Mouse (Mus musculus) limb, embryonic 11.5 days (tissue): ENCODE measurements at regions not wholly inside any gene's neighbourhood (a gene's known extent, or its start where the extent isn't known, plus 50 kb on each side); places are given as distances from the start of the nearest gene placed in this dataset.

Source experiments
- ATAC-seq: fragments of 200-750 bp; cut with Nextera tagmentation; 2 replicates; pipeline ENCODE4 v1.8.0; 2017; ENCODE audit warnings: low read depth; ENCODE audit not compliant: insufficient number of reproducible peaks, low FRiP score, low TSS enrichment
- DNase-seq: peaks from one replicate; pipeline ENCODE4 v3.0.0-alpha.2; 2015; ENCODE audit warnings: low spot score
- H3K27ac ChIP-seq: fragments of 300-500 bp; sonication (generic); replicated peaks from 2 replicates; pipeline ENCODE4 v1.5.1; 2014; ENCODE audit warnings: low read depth, mild to moderate bottlenecking, low read length
- H3K27me3 ChIP-seq: fragments of 300-500 bp; sonication (generic); 2 replicates; pipeline ENCODE4 v1.6.1; 2014; ENCODE audit warnings: mild to moderate bottlenecking, low read length, mixed read lengths; ENCODE audit not compliant: control insufficient read depth, insufficient read depth
- H3K36me3 ChIP-seq: fragments of 300-500 bp; sonication (generic); 2 replicates; pipeline ENCODE4 v1.6.1; 2014; ENCODE audit warnings: mild to moderate bottlenecking, low read length, moderate library complexity, mixed read lengths; ENCODE audit not compliant: control insufficient read depth, insufficient read depth
- H3K4me1 ChIP-seq: fragments of 300-500 bp; sonication (generic); 2 replicates; pipeline ENCODE4 v1.6.1; 2014; ENCODE audit warnings: low read length, mixed read lengths; ENCODE audit not compliant: control insufficient read depth, insufficient read depth
- H3K4me2 ChIP-seq: fragments of 300-500 bp; sonication (generic); 2 replicates; pipeline ENCODE4 v1.6.1; 2014; ENCODE audit warnings: low read depth, mild to moderate bottlenecking, moderate library complexity; ENCODE audit not compliant: severe bottlenecking
- H3K4me3 ChIP-seq: fragments of 300-500 bp; sonication (generic); 2 replicates; pipeline ENCODE4 v1.5.1; 2014; ENCODE audit warnings: low read depth, low read length
- H3K9ac ChIP-seq: fragments of 300-500 bp; sonication (generic); 2 replicates; pipeline ENCODE4 v1.6.1; 2014; ENCODE audit warnings: mild to moderate bottlenecking, low read length
- H3K9me3 ChIP-seq: fragments of 300-500 bp; sonication (generic); 2 replicates; pipeline ENCODE4 v1.6.1; 2016; ENCODE audit warnings: low read length; ENCODE audit not compliant: control insufficient read depth
- WGBS: fragments of 180-500 bp; shearing (Covaris S2); extraction: QIAGEN DNeasy Blood & Tissue Kit; methylation state at CpG from one replicate; pipeline ENCODE4 v1.1.7; 2014; 5-methylcytosine and 5-hydroxymethylcytosine counted together

- H3K36me3 ChIP-seq: no peaks in the 10 kb centered on the region
- no peak for DNase-seq
- H3K4me3 ChIP-seq: no peak overlapping the region
- H3K27me3 ChIP-seq: no peaks in the 10 kb centered on the region
- H3K9me3 ChIP-seq: no peaks in the 10 kb centered on the region
- no peak overlapping the region for H3K9ac ChIP-seq
- no peak overlapping the region for H3K4me2 ChIP-seq
- 0 out of 2 replicates have a peak, but pooled peaks cover 3% of the 10 kb centered on the region for H3K4me1 ChIP-seq
- 48% methylated on average over 2 of the region's 2 CpGs for WGBS
- ATAC-seq: no peak
- H3K27ac ChIP-seq: no peak overlapping the region
Observed at GRCm38 (mm10) chr1:61310761-61311090, 327.9 kb upstream of the Pard3b start.

- Histone ChIP-seq H3K4me2 (no peak overlapping the region), H3K27me3 (no peaks in the 10 kb centered on the region), H3K4me3 (no peak overlapping the region), H3K9ac (no peak overlapping the region), H3K4me1 (no peaks in the 10 kb centered on the region), H3K27ac (no peak overlapping the region), H3K9me3 (no peaks in the 10 kb centered on the region), H3K36me3 (no peaks in the 10 kb centered on the region)
- ATAC-seq (no peak), DNase-seq (no peak)
- WGBS: 89% methylated on average over 4 of the region's 4 CpGs
Observed at GRCm38 (mm10) chr1:61313196-61313595, 325.4 kb upstream of the Pard3b start.

GRCm38 (mm10) chr1:61316261-61316660, 322.4 kb upstream of the Pard3b start:
- Histone ChIP-seq H3K9ac (no peak overlapping the region), H3K27ac (no peak overlapping the region), H3K4me1 (0 out of 2 replicates have a peak, but pooled peaks cover 3% of the 10 kb centered on the region), H3K4me2 (no peak overlapping the region), H3K9me3 (no peaks in the 10 kb centered on the region), H3K27me3 (no peaks in the 10 kb centered on the region), H3K36me3 (no peaks in the 10 kb centered on the region), H3K4me3 (no peak overlapping the region)
- DNase-seq (no peak), ATAC-seq (no peak)
- WGBS: 91% methylated on average over 4 of the region's 4 CpGs

- ATAC-seq: no peak
- H3K9me3 ChIP-seq: no peaks in the 10 kb centered on the region
- no peaks in the 10 kb centered on the region for H3K36me3 ChIP-seq
- 84% methylated on average over 2 of the region's 2 CpGs for WGBS
- H3K4me1 ChIP-seq: peaks cover 6% of the 10 kb centered on the region; the same call in 1 of the 2 replicates
- no peaks in the 10 kb centered on the region for H3K27me3 ChIP-seq
- H3K27ac ChIP-seq: no peak overlapping the region
- no peak overlapping the region for H3K4me3 ChIP-seq
- DNase-seq: no peak
- no peak overlapping the region for H3K9ac ChIP-seq
- H3K4me2 ChIP-seq: no peak overlapping the region
Observed at GRCm38 (mm10) chr1:61316736-61317135, 321.9 kb upstream of the Pard3b start.

GRCm38 (mm10) chr1:61318042-61318441, 320.6 kb upstream of the Pard3b start:
- no peak overlapping the region for H3K27ac ChIP-seq
- WGBS: 91% methylated on average over 1 of the region's 1 CpGs
- H3K9me3 ChIP-seq: no peaks in the 10 kb centered on the region
- H3K9ac ChIP-seq: no peak overlapping the region
- no peak for ATAC-seq
- H3K36me3 ChIP-seq: no peaks in the 10 kb centered on the region
- no peak overlapping the region for H3K4me3 ChIP-seq
- peaks cover 11% of the 10 kb centered on the region; the same call in 1 of the 2 replicates for H3K4me1 ChIP-seq
- H3K27me3 ChIP-seq: no peaks in the 10 kb centered on the region
- DNase-seq: no peak
- no peak overlapping the region for H3K4me2 ChIP-seq

- H3K27ac ChIP-seq: peak overlapping the region; percentile 76; the same call in 1 of the 2 replicates
- WGBS: 54% methylated on average over 6 of the region's 6 CpGs
- no peaks in the 10 kb centered on the region for H3K27me3 ChIP-seq
- no peak overlapping the region for H3K4me3 ChIP-seq
- DNase-seq (peak; percentile 50), ATAC-seq (peak; percentile 67)
- peaks cover 11% of the 10 kb centered on the region; the same call in 1 of the 2 replicates for H3K4me1 ChIP-seq
- H3K36me3 ChIP-seq: no peaks in the 10 kb centered on the region
- H3K9ac ChIP-seq: no peak overlapping the region
- H3K4me2 ChIP-seq: no peak overlapping the region
- H3K9me3 ChIP-seq: no peaks in the 10 kb centered on the region
Observed at GRCm38 (mm10) chr1:61321513-61322145, 317.0 kb upstream of the Pard3b start.

- H3K9me3 ChIP-seq: no peaks in the 10 kb centered on the region
- DNase-seq: no peak
- H3K27me3 ChIP-seq: no peaks in the 10 kb centered on the region
- H3K27ac ChIP-seq: no peak overlapping the region
- H3K4me1 ChIP-seq: no peaks in the 10 kb centered on the region
- H3K9ac ChIP-seq: no peak overlapping the region
- ATAC-seq: no peak
- H3K36me3 ChIP-seq: no peaks in the 10 kb centered on the region
- H3K4me3 ChIP-seq: no peak overlapping the region
- WGBS: 52% methylated on average over 2 of the region's 2 CpGs
- H3K4me2 ChIP-seq: no peak overlapping the region
Observed at GRCm38 (mm10) chr1:61331456-61331855, 307.2 kb upstream of the Pard3b start.

GRCm38 (mm10) chr1:61331906-61332305, 306.7 kb upstream of the Pard3b start:
- Histone ChIP-seq H3K4me1 (no peaks in the 10 kb centered on the region), H3K4me3 (no peak overlapping the region), H3K27ac (no peak overlapping the region), H3K9ac (no peak overlapping the region), H3K4me2 (no peak overlapping the region), H3K36me3 (no peaks in the 10 kb centered on the region), H3K27me3 (no peaks in the 10 kb centered on the region), H3K9me3 (no peaks in the 10 kb centered on the region)
- ATAC-seq (no peak), DNase-seq (no peak)
- WGBS: 50% methylated on average over 3 of the region's 3 CpGs

GRCm38 (mm10) chr1:61336367-61336766, 302.3 kb upstream of the Pard3b start:
- ATAC-seq (no peak), DNase-seq (no peak)
- Histone ChIP-seq H3K36me3 (no peaks in the 10 kb centered on the region), H3K27me3 (no peaks in the 10 kb centered on the region), H3K9ac (no peak overlapping the region), H3K4me2 (no peak overlapping the region), H3K27ac (no peak overlapping the region), H3K9me3 (no peaks in the 10 kb centered on the region), H3K4me3 (no peak overlapping the region), H3K4me1 (no peaks in the 10 kb centered on the region)
- WGBS: 79% methylated on average over 2 of the region's 2 CpGs
